Mouse (Mus musculus): Measurements from ENCODE around the gene Micall1. TPM values are rescaled to one million over a fixed set of nuclear protein-coding genes. Genes with fewer than 3 reads are reported as not detected.

Gene Micall1
- polyA plus RNA-seq, 2 experiments, result 0.69 to 1.6 TPM

GRCm38 (mm10) chr15:79096556-79096955 is 12.1 kb upstream of the Micall1 start:
- ATAC-seq (ENCODE audit: insufficient read depth), result no peak

GRCm38 (mm10) chr15:79097135-79097534 is 11.6 kb upstream of the Micall1 start:
- no peak for TF ChIP-seq CTCF (IDR thresholded peaks at IDR 0.05; ENCODE audit: low read depth)
- TF ChIP-seq EP300 (IDR thresholded peaks at IDR 0.05; ENCODE audit: low read depth), result no peak
- H3K4me2 ChIP-seq (ENCODE audit: low read depth), result no peak overlapping the region
- H3K27ac ChIP-seq, result no peak overlapping the region
- H3K27me3 ChIP-seq (ENCODE audit: control insufficient read depth, insufficient read depth, low read length), result no peaks in the 10 kb centered on the region
- DNase-seq (ENCODE audit: low read depth in 3 of 3, low spot score in 3 of 3), result no peak
- H3K9ac ChIP-seq (replicated peaks), result no peak overlapping the region
- ATAC-seq (ENCODE audit: insufficient read depth), result no peak
- no peak overlapping the region for H3K4me3 ChIP-seq (ENCODE audit: insufficient read depth in 1 of 2, low read depth in 2 of 2, low read length in 2 of 2)
- peaks cover 22% of the 10 kb centered on the region for H3K36me3 ChIP-seq (replicated peaks; ENCODE audit: control insufficient read depth, insufficient read depth, low read depth)
- WGBS (ENCODE audit: insufficient replicate concordance), result 50% methylated on average over 2 of the region's 2 CpGs
- H3K4me1 ChIP-seq (replicated peaks; ENCODE audit: control insufficient read depth in 2 of 2, insufficient read depth in 2 of 2, low read length in 1 of 2), result peaks cover 8 to 12% of the 10 kb centered on the region in 2 experiments
- H3K9me3 ChIP-seq (ENCODE audit: control insufficient read depth, low read length), result no peaks in the 10 kb centered on the region

More at GRCm38 (mm10) chr15:79096556-79096955, 12.1 kb upstream of the Micall1 start:
- H3K9me3 ChIP-seq (ENCODE audit: control insufficient read depth, low read length), result no peaks in the 10 kb centered on the region
- H3K4me1 ChIP-seq (replicated peaks; ENCODE audit: control insufficient read depth in 2 of 2, insufficient read depth in 2 of 2, low read length in 1 of 2), result peaks cover 8 to 12% of the 10 kb centered on the region in 2 experiments
- no peak overlapping the region for H3K27ac ChIP-seq
- DNase-seq (ENCODE audit: low read depth in 3 of 3, low spot score in 3 of 3), result no peak
- no peak overlapping the region for H3K4me2 ChIP-seq (ENCODE audit: low read depth)
- H3K27me3 ChIP-seq (ENCODE audit: control insufficient read depth, insufficient read depth, low read length), result no peaks in the 10 kb centered on the region
- no peak for TF ChIP-seq EP300 (IDR thresholded peaks at IDR 0.05; ENCODE audit: low read depth)
- TF ChIP-seq CTCF (IDR thresholded peaks at IDR 0.05; ENCODE audit: low read depth), result no peak
- no peak overlapping the region for H3K9ac ChIP-seq (replicated peaks)
- WGBS (ENCODE audit: insufficient replicate concordance), result 63% methylated on average over 3 of the region's 3 CpGs
- H3K36me3 ChIP-seq (replicated peaks; ENCODE audit: control insufficient read depth, insufficient read depth, low read depth), result peaks cover 28% of the 10 kb centered on the region
- no peak overlapping the region for H3K4me3 ChIP-seq (ENCODE audit: insufficient read depth in 1 of 2, low read depth in 2 of 2, low read length in 2 of 2)

GRCm38 (mm10) chr15:79097611-79098025 is 11.1 kb upstream of the Micall1 start:
- TF ChIP-seq EP300 (IDR thresholded peaks at IDR 0.05; ENCODE audit: low read depth) (no peak), CTCF (IDR thresholded peaks at IDR 0.05; ENCODE audit: low read depth) (no peak)
- no peak overlapping the region for H3K4me3 ChIP-seq (ENCODE audit: insufficient read depth in 1 of 2, low read depth in 2 of 2, low read length in 2 of 2)
- DNase-seq (ENCODE audit: low read depth in 3 of 3, low spot score in 3 of 3) (no peak), ATAC-seq (ENCODE audit: insufficient read depth) (peak; percentile 64)
- H3K9me3 ChIP-seq (ENCODE audit: control insufficient read depth, low read length), result no peaks in the 10 kb centered on the region
- 13% methylated on average over 6 of the region's 6 CpGs for WGBS (ENCODE audit: insufficient replicate concordance)
- no peaks in the 10 kb centered on the region for H3K27me3 ChIP-seq (ENCODE audit: control insufficient read depth, insufficient read depth, low read length)
- no peak overlapping the region for H3K4me2 ChIP-seq (ENCODE audit: low read depth)
- no peak overlapping the region for H3K27ac ChIP-seq
- H3K36me3 ChIP-seq (replicated peaks; ENCODE audit: control insufficient read depth, insufficient read depth, low read depth), result peaks cover 18% of the 10 kb centered on the region
- H3K4me1 ChIP-seq (replicated peaks; ENCODE audit: control insufficient read depth in 2 of 2, insufficient read depth in 2 of 2, low read length in 1 of 2), result peaks cover 8 to 12% of the 10 kb centered on the region in 2 experiments
- no peak overlapping the region for H3K9ac ChIP-seq (replicated peaks)

- ATAC-seq (ENCODE audit: insufficient read depth), result no peak
- Histone ChIP-seq H3K4me3 (ENCODE audit: insufficient read depth in 1 of 2, low read depth in 2 of 2, low read length in 2 of 2) (no peak overlapping the region), H3K9ac (replicated peaks) (no peak overlapping the region), H3K4me1 (replicated peaks; ENCODE audit: control insufficient read depth in 2 of 2, insufficient read depth in 2 of 2, low read length in 1 of 2) (peaks cover 8 to 12% of the 10 kb centered on the region in 2 experiments), H3K27me3 (ENCODE audit: control insufficient read depth, insufficient read depth, low read length) (no peaks in the 10 kb centered on the region), H3K9me3 (ENCODE audit: control insufficient read depth, low read length) (no peaks in the 10 kb centered on the region), H3K27ac (no peak overlapping the region), H3K36me3 (replicated peaks; ENCODE audit: control insufficient read depth, insufficient read depth, low read depth) (peaks cover 13% of the 10 kb centered on the region), H3K4me2 (ENCODE audit: low read depth) (no peak overlapping the region)
- WGBS (ENCODE audit: insufficient replicate concordance), result 60% methylated on average over 5 of the region's 5 CpGs
- TF ChIP-seq CTCF (IDR thresholded peaks at IDR 0.05; ENCODE audit: low read depth) (no peak), EP300 (IDR thresholded peaks at IDR 0.05; ENCODE audit: low read depth) (no peak)
- DNase-seq (ENCODE audit: low read depth in 3 of 3, low spot score in 3 of 3), result no peak
Measured at GRCm38 (mm10) chr15:79098220-79098619, 10.5 kb upstream of the Micall1 start.

GRCm38 (mm10) chr15:79098868-79099267 is 9.8 kb upstream of the Micall1 start:
- peaks cover 7% of the 10 kb centered on the region for H3K36me3 ChIP-seq (replicated peaks; ENCODE audit: control insufficient read depth, insufficient read depth, low read depth)
- H3K9ac ChIP-seq (replicated peaks), result no peak overlapping the region
- H3K27me3 ChIP-seq (ENCODE audit: control insufficient read depth, insufficient read depth, low read length), result no peaks in the 10 kb centered on the region
- 15% methylated on average over 7 of the region's 7 CpGs for WGBS (ENCODE audit: insufficient replicate concordance)
- no peaks in the 10 kb centered on the region for H3K9me3 ChIP-seq (ENCODE audit: control insufficient read depth, low read length)
- TF ChIP-seq EP300 (IDR thresholded peaks at IDR 0.05; ENCODE audit: low read depth), result no peak
- TF ChIP-seq CTCF (IDR thresholded peaks at IDR 0.05; ENCODE audit: low read depth), result no peak
- DNase-seq (ENCODE audit: low read depth in 3 of 3, low spot score in 3 of 3), result no peak
- H3K4me3 ChIP-seq (ENCODE audit: insufficient read depth in 1 of 2, low read depth in 2 of 2, low read length in 2 of 2), result no peak overlapping the region
- no peak for ATAC-seq (ENCODE audit: insufficient read depth)
- peaks cover 8 to 12% of the 10 kb centered on the region in 2 experiments for H3K4me1 ChIP-seq (replicated peaks; ENCODE audit: control insufficient read depth in 2 of 2, insufficient read depth in 2 of 2, low read length in 1 of 2)
- no peak overlapping the region for H3K27ac ChIP-seq
- no peak overlapping the region for H3K4me2 ChIP-seq (ENCODE audit: low read depth)
